Mouse (Mus musculus) ovary, postnatal 14 days (tissue): ENCODE measurements around the gene Crybg2.
A peak's percentile ranks its signal among the peaks of the same experiment; 100 is the strongest.

Experiments used
- DNase-seq: peaks from one replicate; pipeline ENCODE4 v3.0.0; 2022; ENCODE audit warnings: low spot score

Gene Crybg2

GRCm38 (mm10) chr4:134094923-134095547 lies 34.4 kb downstream of the Crybg2 start, which contains the start of gene Cd52:
Gene Cd52, minus strand, starts transcription at chr4:134095082.
- no peak for DNase-seq

GRCm38 (mm10) chr4:134096120-134096519 lies 35.5 kb downstream of the Crybg2 start:
- DNase-seq, result no peak

- no peak for DNase-seq
Measured at GRCm38 (mm10) chr4:134097015-134097608, 36.5 kb downstream of the Crybg2 start.

GRCm38 (mm10) chr4:134098628-134099027 lies 38.0 kb downstream of the Crybg2 start:
- DNase-seq, result no peak

GRCm38 (mm10) chr4:134100245-134100644 lies 39.6 kb downstream of the Crybg2 start:
- DNase-seq, result no peak

DNA sequence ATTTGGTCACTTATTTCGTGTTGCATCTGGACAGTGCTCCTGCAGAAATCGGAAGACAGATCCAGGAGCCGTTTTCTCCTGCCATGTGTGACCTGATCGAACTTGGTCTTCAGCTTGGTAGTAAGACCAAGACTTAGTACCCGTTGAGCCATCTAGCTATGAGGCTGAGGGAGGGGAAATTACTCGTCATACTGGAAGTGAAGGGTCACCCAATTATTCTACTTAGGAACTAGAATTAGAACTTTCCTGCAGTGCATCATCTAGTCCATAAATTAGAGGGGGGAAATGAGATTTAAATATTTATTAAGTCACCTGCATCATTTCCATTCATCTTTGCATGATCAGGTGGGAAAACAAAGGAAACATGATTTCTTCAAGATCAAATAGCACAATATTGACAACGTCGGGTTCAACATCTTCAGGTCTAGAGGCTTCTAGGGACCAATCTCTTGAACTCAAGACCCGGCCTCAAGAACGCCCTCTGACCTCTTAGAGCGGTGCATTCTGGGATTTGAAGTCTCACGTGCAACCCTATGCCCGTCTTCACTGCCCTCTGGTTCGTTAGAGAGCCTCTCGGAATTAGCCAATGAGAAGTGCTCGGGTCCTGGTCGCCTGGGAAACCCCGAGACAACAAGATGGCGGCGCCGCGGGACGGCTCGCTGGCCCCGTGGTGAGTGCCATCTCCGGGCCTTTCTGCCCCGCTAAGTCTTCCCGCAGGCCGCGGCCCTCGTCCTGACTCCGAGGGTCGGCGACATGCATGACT lies 41.5 kb downstream of the Crybg2 start, which contains the start of gene Ubxn11:
Gene Ubxn11, plus strand, starts transcription at position 592 of the 763 bp plus-strand sequence.
- DNase-seq, result peak; percentile 79

DNA sequence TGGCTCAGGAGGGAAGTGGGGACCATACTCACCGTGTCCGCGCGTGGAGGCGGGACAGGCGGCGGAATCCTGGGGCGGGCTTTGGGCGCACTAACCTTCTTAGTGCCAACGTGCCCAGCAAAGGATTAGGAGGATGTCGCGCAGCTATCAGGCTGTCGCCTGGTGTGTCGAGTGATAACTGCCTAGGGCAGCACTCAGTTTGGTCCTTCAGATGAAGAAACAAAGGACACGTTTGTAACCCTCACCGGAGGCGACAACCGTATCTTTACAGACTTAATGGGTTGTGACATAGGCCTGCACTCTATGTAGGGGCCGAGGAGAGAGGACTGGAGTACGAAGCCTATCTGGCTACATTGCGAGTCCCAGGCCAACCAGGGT lies 42.1 kb downstream of the Crybg2 start:
- no peak for DNase-seq

DNA sequence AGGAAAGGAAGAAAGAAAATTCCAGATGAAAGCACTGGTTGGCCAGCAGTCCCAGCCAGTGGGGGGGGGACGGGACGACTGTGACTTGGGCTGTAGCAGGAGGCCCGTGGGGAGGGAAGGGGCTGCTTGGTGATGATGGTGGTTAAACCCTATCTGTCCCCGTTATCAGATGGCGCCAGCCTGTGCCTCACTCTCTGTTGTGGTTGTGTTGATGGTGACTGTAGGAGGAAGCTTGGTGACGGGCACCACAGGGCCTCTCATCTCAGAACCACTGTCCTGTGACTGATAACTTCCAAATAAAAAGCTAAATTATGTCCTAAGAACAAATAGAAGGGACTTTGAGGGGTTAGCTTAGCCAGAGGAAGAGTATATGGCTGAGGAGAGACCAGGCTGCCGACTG lies 45.5 kb downstream of the Crybg2 start:
- no peak for DNase-seq

- no peak for DNase-seq
Measured at GRCm38 (mm10) chr4:134107730-134108129, 47.1 kb downstream of the Crybg2 start.

- no peak for DNase-seq
Measured at GRCm38 (mm10) chr4:134108196-134108595, 47.6 kb downstream of the Crybg2 start.

- no peak for DNase-seq
Measured at GRCm38 (mm10) chr4:134110653-134111052, 50.0 kb downstream of the Crybg2 start.

GRCm38 (mm10) chr4:134112403-134112802 lies 51.8 kb downstream of the Crybg2 start:
- no peak for DNase-seq

DNA sequence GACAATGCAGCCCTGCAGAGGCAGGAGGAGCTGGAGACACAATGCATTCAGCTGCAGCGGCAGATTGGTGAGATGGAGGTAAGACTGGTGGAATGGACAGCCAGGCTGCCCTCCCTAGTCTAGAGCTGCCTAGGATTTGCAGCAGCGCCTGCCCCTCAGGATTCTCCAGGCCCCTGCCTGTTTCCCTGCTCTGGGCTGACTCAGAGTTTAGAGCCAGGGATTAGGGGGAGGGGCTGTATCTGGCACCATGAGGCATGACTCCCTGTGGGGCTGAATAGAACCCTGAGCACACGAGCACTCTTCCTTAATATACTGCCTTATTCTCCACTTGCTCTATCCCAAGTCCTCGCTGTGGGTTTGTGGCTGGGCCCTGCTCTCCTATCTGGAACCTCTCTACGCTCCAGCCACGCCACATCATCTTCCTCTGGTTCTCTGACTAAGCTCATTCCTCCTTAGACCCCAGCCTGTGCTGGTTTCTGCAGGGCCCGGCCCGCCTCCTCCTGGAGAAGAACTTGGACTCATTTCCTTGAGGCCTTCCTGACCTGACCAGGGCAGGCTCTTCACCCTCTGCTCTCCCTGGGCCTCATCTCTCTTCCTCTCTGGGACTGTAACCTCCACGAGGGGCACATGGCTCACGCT lies 52.9 kb downstream of the Crybg2 start:
- DNase-seq, result no peak

GRCm38 (mm10) chr4:134114038-134114437 lies 53.4 kb downstream of the Crybg2 start:
- DNase-seq, result no peak

DNA sequence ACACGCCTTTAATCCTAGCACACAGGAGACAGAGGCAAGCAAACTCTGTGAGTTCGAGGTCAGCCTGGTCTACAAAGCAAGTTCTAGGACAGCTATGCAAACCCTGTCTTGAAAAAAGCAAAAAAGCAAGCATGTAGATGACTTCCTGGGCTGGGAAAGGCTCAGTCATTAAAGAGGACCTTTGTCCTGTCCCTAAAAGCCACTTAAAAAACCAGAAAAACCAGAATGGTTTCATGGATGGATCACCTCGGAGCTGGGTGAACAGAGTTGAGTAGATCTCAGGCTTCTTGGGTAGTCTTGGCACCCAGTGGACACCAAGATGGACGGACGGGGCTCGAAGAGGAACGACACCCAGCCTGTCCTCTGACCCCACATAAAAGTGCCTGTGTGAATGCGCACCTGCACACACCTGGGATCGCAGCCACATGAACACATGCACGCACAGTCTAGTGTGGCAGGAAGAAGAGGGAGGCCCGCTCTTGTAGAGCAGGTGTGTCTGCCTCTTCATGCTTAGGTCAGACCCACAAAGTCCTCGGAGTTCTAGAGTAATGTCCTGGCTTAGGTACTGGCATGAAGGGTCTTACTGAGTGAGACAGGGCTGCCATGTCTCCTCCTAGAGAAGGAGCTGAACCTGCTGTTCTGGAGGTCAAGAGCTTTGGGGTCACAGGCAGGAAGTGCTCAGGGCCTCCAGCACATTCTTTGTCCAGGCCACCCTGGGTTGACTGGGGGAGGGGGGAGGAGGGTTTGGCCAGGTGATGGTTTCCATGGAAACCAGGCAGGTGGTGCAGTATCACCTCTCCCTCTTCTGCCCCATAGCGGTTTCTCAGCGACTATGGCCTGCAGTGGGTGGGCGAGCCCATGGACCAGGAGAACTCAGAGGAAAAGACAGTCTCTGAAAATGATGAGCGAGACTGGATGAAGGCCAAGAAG lies 54.9 kb downstream of the Crybg2 start:
- DNase-seq, result no peak

GRCm38 (mm10) chr4:134116501-134116900 lies 55.9 kb downstream of the Crybg2 start:
- no peak for DNase-seq

GRCm38 (mm10) chr4:134117012-134117411 lies 56.4 kb downstream of the Crybg2 start:
- no peak for DNase-seq

DNA sequence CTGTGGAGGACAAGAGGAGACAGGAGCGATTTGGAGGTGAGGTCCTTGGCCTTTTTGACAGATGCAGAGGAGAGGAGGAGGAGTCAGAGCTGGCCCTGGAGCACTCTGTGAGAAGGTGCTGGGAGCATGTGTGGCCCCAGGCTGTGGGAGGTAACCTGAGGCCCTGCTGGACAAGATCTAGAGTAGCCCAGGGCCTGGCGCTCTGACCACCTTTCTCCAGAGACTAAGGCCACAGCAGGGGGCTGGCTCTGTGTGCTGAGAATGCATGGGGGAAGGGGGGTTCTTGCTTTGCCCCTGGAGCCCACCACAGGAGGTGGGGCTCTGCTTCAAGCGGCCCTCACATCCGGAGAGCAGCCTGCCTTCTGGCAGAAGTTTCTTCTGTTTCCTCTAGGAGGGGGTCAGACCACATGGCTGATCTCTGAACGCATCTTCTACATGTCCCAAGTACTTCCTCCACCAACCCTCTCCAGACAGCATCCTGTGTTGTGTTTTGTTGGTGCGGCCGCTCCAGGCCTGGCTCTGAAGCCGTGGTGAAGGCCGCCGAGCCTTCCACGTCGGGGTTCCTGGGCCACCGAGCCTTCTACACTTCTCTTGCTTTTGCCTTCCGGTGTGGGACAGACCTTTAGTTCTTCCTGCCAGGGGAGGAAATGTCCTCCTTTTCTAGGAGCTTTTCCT lies 57.6 kb downstream of the Crybg2 start:
- no peak for DNase-seq

DNA sequence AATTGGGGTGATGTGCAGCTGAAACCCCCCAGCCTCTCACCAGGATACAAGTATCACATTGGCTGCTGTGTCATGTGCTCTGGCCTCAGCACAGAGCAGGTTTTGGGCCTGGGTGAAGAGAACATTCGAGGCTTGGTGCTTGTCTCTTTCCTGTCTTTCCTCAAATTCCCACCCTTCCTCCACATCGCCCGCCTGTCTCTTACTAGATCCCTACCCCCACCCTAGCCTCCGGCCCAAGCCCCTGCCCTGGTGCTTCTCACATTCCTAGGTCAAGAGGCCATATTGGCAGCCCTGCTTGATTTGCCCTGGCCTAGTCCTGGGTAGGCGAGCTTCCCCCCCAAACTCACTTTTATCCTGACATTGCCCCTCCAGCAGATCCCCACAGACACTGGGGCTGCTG lies 58.4 kb downstream of the Crybg2 start:
- DNase-seq, result no peak

GRCm38 (mm10) chr4:134119644-134120043 lies 59.0 kb downstream of the Crybg2 start:
- DNase-seq, result no peak

DNA sequence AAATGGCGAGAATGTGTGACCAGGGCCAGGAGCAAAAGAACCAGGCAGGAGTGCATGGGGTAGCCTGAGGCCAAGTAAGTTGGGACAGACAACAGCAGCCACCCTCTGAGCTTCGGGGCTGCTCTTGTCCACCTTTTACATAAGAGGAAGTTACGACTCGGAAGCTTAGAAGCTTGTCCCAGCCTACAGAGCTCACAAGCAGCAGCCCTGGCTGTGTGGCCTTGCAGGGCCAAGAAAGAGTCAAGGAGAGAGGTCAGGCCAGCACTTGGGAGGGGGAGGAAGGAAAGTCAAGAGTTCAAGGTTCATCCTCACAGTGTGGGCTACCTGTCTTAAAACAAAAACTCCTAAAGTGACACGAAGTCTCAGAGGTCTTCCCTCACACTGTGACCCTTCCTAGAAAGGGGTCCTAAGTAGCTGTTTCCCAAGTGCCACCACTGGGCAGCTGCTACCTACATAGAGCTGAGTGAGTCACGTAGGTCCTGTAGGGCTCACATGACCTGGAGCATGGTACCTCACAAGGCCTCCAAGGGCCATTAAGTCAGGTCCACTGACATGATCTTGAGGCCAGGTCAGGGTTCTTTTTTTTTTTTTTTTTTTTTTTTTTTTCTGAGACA lies 59.7 kb downstream of the Crybg2 start:
- no peak for DNase-seq
